Mouse (Mus musculus) testis, adult 2 months (tissue): ENCODE results near the gene Atg2a.

ENCODE experiments used
- CTCF ChIP-seq: fragments of 200-500 bp; IDR thresholded peaks from 2 replicates; pipeline ENCODE4 v1.5.1; 2012; ENCODE audit warnings: low read depth, mild to moderate bottlenecking, inconsistent platforms, low read length, moderate library complexity; ENCODE audit not compliant: control insufficient read depth, insufficient read depth, insufficient replicate concordance
- POLR2A ChIP-seq: fragments of 200-500 bp; IDR thresholded peaks from 2 replicates; pipeline ENCODE4 v1.6.1; 2012; ENCODE audit warnings: low read depth, mild to moderate bottlenecking, inconsistent platforms, low read length, moderate library complexity; ENCODE audit not compliant: control insufficient read depth

DNA sequence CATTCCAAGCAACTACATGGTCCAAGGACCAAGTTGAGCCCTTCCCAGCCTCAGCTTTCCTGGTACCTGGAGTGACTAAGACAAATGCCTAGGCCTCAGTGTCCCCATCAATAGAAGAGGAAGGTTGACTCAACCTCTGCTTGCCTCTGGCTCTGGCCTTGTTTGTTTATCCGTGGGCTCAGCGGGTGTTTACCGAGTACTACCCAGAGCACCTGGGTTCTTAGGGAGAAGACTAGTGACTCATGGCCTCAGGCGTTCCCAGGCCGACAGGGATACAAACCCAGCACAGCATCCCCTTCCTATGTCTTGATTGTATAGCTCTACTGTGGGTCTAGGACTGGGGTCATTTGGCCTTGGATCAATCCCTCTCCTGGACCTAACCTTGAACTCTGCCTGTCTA, 1.8 kb downstream of the Atg2a start:
- no peak for TF ChIP-seq POLR2A
- no peak for TF ChIP-seq CTCF
